Mouse (Mus musculus): ENCODE results near the gene Wwox.

Wwox gene

GRCm38 (mm10) chr8:114675151-114675550 is 235.7 kb downstream of the Wwox start:
- DNase-seq: no peak

GRCm38 (mm10) chr8:114676918-114677317 is 237.5 kb downstream of the Wwox start:
- no peak for DNase-seq

DNA sequence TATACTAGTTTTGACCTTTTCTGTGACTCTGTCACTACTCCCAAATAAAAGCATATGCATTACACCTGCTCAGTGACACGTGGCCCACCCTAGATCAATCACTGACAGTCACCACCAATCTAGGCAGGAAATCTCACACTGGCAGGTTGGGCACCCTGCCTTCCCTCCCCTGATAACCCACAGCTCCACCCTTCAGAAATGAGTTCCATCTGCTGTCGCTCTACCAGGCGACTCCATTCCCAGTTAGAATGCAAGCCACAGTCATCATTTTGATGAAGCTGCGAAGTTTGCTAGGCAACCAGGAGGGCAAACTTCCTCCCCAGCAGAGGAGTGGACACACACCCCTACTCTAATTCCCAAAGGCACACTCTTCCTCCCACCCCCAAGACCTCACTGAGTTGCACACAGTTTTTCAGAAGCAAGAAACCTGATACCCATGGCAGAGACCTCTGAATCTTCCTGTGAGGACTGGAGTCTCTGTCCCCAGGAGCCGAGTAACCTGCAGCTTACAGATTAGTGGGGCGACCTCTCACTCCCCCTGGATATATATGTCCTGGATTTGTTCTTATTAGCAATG is 238.2 kb downstream of the Wwox start:
- DNase-seq: peak; percentile 31

GRCm38 (mm10) chr8:114679386-114680098 is 240.1 kb downstream of the Wwox start:
- DNase-seq: peak; percentile 12

- no peak for DNase-seq
Measured at GRCm38 (mm10) chr8:114681136-114681535, 241.7 kb downstream of the Wwox start.

GRCm38 (mm10) chr8:114682166-114682565 is 242.7 kb downstream of the Wwox start:
- DNase-seq: no peak

DNA sequence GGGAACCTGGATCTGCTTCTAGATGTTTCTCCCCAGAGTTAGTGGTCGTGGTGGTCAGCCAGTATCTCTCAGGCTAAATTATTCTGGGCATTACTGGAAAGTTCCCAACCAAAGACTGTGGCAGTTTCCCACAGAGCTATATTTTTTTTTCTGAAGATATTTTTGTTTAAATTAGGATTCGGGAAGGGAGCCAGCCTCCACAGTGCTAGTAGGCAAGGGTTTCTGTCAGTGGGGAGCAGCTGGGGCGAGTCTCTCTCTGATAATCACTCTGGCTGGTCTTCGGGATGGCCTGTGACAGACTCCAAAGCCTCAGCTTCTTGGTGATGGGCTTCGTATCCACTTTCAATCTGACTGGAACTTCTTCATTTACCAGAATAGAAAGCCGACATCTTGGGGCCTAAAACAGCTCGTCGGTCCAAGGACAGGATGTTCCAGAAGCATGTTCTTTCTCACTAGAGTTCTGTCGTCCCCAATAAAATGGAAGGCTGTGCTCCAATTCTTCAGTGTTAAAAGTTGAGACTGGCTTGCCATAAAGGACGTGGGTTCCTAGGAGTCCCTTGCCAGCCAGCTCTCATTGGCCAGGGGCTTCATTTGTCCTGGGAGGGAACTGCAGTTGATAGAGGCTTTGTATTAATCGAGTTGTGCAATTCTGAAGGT is 244.7 kb downstream of the Wwox start:
- no peak for DNase-seq

GRCm38 (mm10) chr8:114686462-114686861 is 247.0 kb downstream of the Wwox start:
- no peak for DNase-seq

DNA sequence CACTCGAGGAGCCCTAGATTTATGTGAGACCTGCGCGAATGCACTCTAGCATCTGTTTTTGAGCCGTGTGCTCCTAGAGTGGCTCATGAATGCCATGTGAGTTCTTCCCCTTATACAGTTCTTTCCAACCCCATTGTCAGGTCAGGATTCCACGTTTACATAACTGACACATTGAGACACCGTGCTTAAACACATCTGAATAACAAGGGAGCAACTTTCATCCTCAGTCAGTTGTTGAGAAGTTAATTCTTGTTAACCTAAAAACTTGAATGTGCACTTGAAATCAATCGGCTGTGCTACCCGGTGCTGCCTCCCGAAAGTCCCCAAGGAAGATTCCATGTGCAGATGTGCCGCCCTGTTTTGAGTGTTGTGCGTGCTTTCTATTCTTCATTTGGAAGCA is 249.3 kb downstream of the Wwox start:
- no peak for DNase-seq

- DNase-seq: no peak
Measured at GRCm38 (mm10) chr8:114694566-114695198, 255.2 kb downstream of the Wwox start.

GRCm38 (mm10) chr8:114703517-114703916 is 264.1 kb downstream of the Wwox start:
- DNase-seq: no peak

DNA sequence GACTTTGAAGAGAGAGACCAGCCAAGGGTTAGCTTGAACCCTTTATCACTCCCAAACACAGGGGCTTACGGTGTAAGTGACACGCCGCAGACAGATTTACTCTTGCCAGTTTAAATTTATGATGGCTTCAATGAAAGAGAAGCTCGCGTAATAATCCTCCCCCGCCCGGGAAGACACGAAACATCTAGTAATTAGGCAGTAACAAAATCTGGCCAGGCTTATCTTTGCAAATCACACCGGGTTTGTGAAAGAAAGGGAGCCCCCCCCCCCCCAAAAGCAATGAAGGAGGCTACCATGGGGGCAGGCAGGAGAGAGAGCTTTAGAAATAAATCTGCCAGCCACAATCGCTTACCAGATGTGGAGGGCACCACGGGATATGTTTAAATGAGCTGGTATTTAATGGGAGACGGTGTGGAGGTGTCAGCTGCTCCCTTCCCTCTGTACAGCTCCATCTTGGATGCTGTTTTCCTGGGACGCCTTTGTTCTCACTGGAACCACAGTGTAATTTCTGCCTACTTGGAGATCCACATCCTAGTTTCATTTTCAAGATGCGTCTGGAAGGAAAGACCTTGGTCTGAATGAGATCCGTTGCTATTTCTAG is 268.2 kb downstream of the Wwox start:
- peak; percentile 64 for DNase-seq

- peak; percentile 53 for DNase-seq
Measured at GRCm38 (mm10) chr8:114715318-114716070, 276.0 kb downstream of the Wwox start.

DNA sequence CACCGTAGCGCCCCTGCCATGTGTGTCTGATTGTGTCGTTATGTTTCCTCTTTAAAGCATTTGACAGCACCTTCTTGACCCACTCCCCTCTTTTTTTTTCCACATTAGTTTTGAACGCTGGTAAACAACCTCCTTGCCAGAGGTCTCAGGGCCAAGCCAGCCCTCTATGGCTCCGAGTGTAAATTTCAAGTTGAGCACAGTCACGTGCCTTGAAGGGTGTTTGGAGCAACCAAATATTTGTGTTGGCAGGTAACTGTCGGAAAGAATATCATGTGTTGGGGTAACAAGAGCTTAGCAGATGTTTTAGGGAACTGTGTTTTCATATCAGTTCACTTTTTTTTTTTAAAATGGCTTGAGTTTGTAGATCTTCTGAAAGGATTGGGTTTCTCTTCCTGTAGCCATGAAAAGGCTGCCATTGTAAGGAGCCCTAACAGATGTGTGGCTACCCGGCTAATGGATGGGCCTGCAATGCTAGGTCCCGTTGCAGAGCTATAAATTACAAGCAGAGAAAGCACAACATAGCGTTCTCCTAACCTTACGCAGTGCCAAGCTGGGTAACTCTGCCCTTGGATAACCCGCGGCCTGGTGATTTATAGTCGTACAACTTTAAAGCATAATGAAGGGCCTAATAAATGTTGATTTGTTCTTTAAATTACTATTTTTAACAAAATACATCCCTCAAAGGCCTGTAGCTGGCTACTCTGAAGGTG is 277.2 kb downstream of the Wwox start:
- DNase-seq: peak; percentile 53

DNA sequence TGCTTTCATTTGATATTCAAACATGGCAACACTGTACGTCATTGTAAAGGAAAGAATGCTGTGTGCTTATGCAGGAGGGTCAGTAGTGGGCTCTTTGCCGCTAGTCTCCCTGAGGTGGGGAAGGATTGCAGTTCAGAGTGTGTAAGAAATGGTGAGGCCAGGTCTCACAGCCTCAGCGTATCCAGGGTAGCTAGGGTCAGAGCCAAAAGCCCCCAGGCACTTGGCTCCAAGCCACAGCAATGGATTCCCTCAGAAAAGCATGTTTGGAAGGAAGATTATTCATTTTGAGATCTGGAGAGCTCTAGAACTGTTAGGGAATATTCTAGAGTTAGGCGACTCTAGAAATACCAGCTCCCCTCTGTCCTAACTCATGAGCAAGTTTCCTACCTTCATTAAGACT is 279.4 kb downstream of the Wwox start:
- DNase-seq: no peak

- peak; percentile 39 for DNase-seq
Measured at GRCm38 (mm10) chr8:114722611-114723010, 283.2 kb downstream of the Wwox start.

DNA sequence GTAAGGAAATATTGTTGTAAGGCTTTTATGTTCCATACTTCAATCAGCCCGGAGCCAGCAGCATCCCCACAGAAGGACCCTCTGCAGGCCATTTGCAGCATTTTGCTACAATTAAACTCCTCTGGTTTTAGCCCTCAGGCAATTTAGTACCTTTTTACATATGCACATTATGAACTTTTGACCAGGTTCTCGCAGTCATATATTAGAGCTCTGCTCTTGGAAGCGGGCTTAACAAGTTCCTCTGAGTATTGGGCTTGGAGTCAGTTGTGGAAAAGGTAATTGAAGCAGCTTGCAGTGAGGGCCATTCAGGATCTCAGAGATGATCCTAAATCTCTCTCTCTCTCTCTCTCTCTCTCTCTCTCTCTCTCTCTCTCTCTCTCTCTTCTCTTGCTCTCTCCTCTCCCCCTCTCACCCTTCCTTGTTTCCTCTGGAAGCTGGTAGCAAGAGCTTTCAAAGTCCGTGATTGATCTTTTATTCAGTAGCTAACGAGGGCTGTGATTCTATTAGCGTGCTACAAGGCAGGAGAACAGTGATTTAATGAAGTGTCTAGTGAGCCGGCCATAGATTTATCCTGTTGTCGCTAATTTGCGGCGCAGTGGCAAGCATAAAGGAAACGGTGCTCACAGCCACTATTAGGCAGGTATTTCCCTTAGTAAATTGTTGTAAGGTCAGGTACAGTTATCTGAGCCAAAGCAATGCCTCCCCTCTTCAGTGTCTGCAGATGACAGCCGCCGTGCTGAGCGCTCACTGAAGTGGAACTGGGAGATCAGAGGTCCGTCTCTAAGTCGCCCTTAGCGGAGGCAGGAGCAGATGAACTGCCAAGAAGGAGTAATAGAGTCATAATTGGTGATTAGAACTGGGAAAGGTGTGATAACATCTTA is 292.0 kb downstream of the Wwox start:
- DNase-seq: peak; percentile 30

- DNase-seq: no peak
Measured at GRCm38 (mm10) chr8:114743185-114743915, 303.9 kb downstream of the Wwox start.

GRCm38 (mm10) chr8:114746373-114746772 is 306.9 kb downstream of the Wwox start:
- DNase-seq: no peak
